In genomic region chr7:87493412-87493811, GRCm38 (mm10) we compare ENCODE assay signal across 23 mouse cellular contexts. TPM values are rescaled to one million over a fixed set of nuclear protein-coding genes. Genes with fewer than 3 reads are reported as not detected.
"Had no signal": no experiment of that assay in that cellular context is flagged by ENCODE, and none has a peak within 500 bp of the region (broad histone marks: within the 10 kb centered on the region; RNA-seq: fewer than 3 reads in every experiment).

Tyr (minus strand) TSS chr7:87493512.

- H3K27ac ChIP-seq: neural tube, embryonic 13.5 days; neural tube, embryonic 15.5 days; stomach, embryonic 15.5 days; stomach, postnatal 0 days had no signal

- H3K4me3 ChIP-seq: neural tube, embryonic 13.5 days; neural tube, embryonic 15.5 days; stomach, embryonic 15.5 days had no signal

- DNase-seq: retina, postnatal 1 day; right cerebral cortex, adult 18-20 months; right cerebral cortex, postnatal 14 days; right cerebral cortex, postnatal 25 days; right cerebral cortex, postnatal 4 days; spleen, adult 18-20 months; thymus, adult 18-20 months; thymus, adult 2 months; thymus, postnatal 14 days; thymus, postnatal 25 days; thymus, postnatal 36 days; thymus, postnatal 4 days had no signal

- H3K9ac ChIP-seq: neural tube, embryonic 13.5 days; neural tube, embryonic 15.5 days; stomach, embryonic 15.5 days had no signal

- H3K4me2 ChIP-seq: neural tube, embryonic 13.5 days; neural tube, embryonic 15.5 days; stomach, embryonic 15.5 days had no signal

- H3K27me3 ChIP-seq: neural tube, embryonic 13.5 days; neural tube, embryonic 15.5 days; stomach, embryonic 15.5 days had no signal

- H3K4me1 ChIP-seq: neural tube, embryonic 13.5 days; neural tube, embryonic 15.5 days; stomach, embryonic 15.5 days had no signal

- H3K36me3 ChIP-seq: neural tube, embryonic 13.5 days; neural tube, embryonic 15.5 days; stomach, embryonic 15.5 days had no signal

- H3K9me3 ChIP-seq: neural tube, embryonic 13.5 days; neural tube, embryonic 15.5 days; stomach, embryonic 15.5 days had no signal

RNA-seq across cellular contexts. Expression of gene Tyr, which starts in this region (rescaled TPM):
- total RNA-seq: neutrophil, adult 5-6 weeks had no signal
- polyA plus RNA-seq: neural tube, embryonic 13.5 days; neural tube, embryonic 14.5 days; small intestine, adult 2 months; stomach, embryonic 14.5 days; stomach, embryonic 15.5 days; stomach, embryonic 16.5 days; stomach, postnatal 0 days; testis, adult 2 months; urinary bladder, adult 2 months had no signal
